Mouse (Mus musculus): Measurements from ENCODE around the gene Uck2. TPM values are rescaled to one million over a fixed set of nuclear protein-coding genes. Genes with fewer than 3 reads are reported as not detected.

The Uck2 gene
- polyA plus RNA-seq, 2 experiments: 45.7 to 69.3 TPM

DNA sequence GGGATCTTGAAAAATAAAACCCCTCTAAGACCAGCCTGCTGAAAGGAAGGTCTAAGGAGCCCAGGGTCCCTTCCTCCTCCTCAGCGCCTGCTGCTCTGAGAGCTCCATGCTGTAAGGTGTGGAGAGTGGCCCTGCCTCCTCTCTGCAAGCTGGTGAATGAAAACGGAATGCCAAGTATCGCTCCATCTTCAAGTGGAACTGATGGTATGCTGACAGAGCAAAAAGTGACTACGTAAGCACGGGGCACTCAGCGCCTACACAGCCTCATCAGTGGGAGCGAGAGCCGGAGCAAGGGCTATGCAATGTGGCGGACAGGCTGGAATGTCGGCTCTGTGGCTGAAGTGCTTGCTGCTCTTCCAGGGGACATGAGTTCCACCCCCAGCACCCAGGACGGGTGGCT lies 47.3 kb downstream of the Uck2 start:
- WGBS: 80% methylated on average over 11 of the region's 11 CpGs
- H3K4me1 ChIP-seq (ENCODE audit: control insufficient read depth, insufficient read depth, low read length): peaks cover 23% of the 10 kb centered on the region; the same call in 1 of the 2 replicates
- no peak overlapping the region for H3K27ac ChIP-seq (replicated peaks; ENCODE audit: low read depth, low read length)
- no peak overlapping the region for H3K4me3 ChIP-seq (replicated peaks; ENCODE audit: low read length)
- H3K9ac ChIP-seq (ENCODE audit: low read depth, low read length, severe bottlenecking): no peak overlapping the region
- ATAC-seq (ENCODE audit: low FRiP score, low read depth): no peak
- no peaks in the 10 kb centered on the region for H3K27me3 ChIP-seq (ENCODE audit: control insufficient read depth, insufficient read depth, low read length)
- DNase-seq (ENCODE audit: low spot score): no peak
- peaks cover 21% of the 10 kb centered on the region for H3K36me3 ChIP-seq (ENCODE audit: control insufficient read depth, insufficient read depth, low read length)
- no peak for TF ChIP-seq POLR2A (IDR thresholded peaks at IDR 0.05; ENCODE audit: borderline replicate concordance, extremely low read depth, insufficient read depth, insufficient read length)
- no peak overlapping the region for H3K4me2 ChIP-seq (replicated peaks; ENCODE audit: low read depth, low read length, severe bottlenecking)
- H3K9me3 ChIP-seq (ENCODE audit: control insufficient read depth, low read length): no peaks in the 10 kb centered on the region

DNA sequence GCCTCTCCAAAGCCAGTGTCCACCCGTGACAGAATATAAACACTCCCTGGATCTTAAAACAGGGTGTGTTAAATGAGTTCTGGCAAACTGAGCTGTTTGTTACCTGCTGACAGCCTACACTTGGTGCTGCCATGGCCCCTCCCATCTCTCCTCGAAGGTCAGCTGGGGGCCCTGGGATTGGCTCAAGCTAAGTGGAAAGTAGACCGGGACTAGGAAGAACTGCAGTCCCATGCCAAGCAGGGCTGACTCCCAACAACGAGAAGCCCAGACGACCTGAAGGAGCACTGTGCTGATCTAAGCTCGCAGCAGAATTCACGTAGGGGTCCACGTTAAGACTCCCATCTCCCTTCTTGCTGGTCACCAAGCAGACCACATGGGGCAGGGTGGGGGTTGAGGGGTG lies 48.3 kb downstream of the Uck2 start:
- DNase-seq (ENCODE audit: low spot score) (no peak), ATAC-seq (ENCODE audit: low FRiP score, low read depth) (no peak)
- H3K27me3 ChIP-seq (ENCODE audit: control insufficient read depth, insufficient read depth, low read length): no peaks in the 10 kb centered on the region
- no peaks in the 10 kb centered on the region for H3K9me3 ChIP-seq (ENCODE audit: control insufficient read depth, low read length)
- no peak overlapping the region for H3K4me3 ChIP-seq (replicated peaks; ENCODE audit: low read length)
- H3K36me3 ChIP-seq (ENCODE audit: control insufficient read depth, insufficient read depth, low read length): peaks cover 24% of the 10 kb centered on the region
- no peak overlapping the region for H3K9ac ChIP-seq (ENCODE audit: low read depth, low read length, severe bottlenecking)
- H3K27ac ChIP-seq (replicated peaks; ENCODE audit: low read depth, low read length): no peak overlapping the region
- H3K4me1 ChIP-seq (ENCODE audit: control insufficient read depth, insufficient read depth, low read length): peaks cover 15% of the 10 kb centered on the region; the same call in 1 of the 2 replicates
- whole genome bisulfite sequencing: 63% methylated on average over 8 of the region's 8 CpGs
- no peak overlapping the region for H3K4me2 ChIP-seq (replicated peaks; ENCODE audit: low read depth, low read length, severe bottlenecking)
- TF ChIP-seq POLR2A (IDR thresholded peaks at IDR 0.05; ENCODE audit: borderline replicate concordance, extremely low read depth, insufficient read depth, insufficient read length): no peak

DNA sequence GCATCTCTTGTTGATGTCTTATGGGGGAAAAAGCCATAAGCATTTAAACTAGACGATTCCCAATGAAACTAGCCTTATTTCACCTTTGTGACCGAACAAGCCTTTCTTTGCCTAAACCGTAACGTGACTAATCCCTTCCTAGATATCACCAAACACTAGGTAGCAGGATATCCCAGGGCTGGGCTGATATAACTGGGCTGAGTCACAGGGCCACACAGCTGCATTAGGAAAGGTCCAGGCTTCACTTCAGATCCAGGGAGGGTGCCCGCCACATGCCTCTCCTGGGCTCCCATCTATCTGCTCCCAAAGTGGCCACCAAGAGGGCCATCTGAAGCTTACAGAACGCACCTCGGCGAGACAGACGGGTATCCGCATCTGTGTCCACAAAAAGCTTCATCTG lies 50.8 kb downstream of the Uck2 start:
- no peak overlapping the region for H3K9ac ChIP-seq (ENCODE audit: low read depth, low read length, severe bottlenecking)
- no peak overlapping the region for H3K4me2 ChIP-seq (replicated peaks; ENCODE audit: low read depth, low read length, severe bottlenecking)
- H3K9me3 ChIP-seq (ENCODE audit: control insufficient read depth, low read length): no peaks in the 10 kb centered on the region
- 92% methylated on average over 10 of the region's 10 CpGs for WGBS
- no peak overlapping the region for H3K4me3 ChIP-seq (replicated peaks; ENCODE audit: low read length)
- peaks cover 7% of the 10 kb centered on the region; the same call in 1 of the 2 replicates for H3K4me1 ChIP-seq (ENCODE audit: control insufficient read depth, insufficient read depth, low read length)
- TF ChIP-seq POLR2A (IDR thresholded peaks at IDR 0.05; ENCODE audit: borderline replicate concordance, extremely low read depth, insufficient read depth, insufficient read length): no peak
- DNase-seq (ENCODE audit: low spot score) (no peak), ATAC-seq (ENCODE audit: low FRiP score, low read depth) (no peak)
- peaks cover 36% of the 10 kb centered on the region for H3K36me3 ChIP-seq (ENCODE audit: control insufficient read depth, insufficient read depth, low read length)
- no peaks in the 10 kb centered on the region for H3K27me3 ChIP-seq (ENCODE audit: control insufficient read depth, insufficient read depth, low read length)
- no peak overlapping the region for H3K27ac ChIP-seq (replicated peaks; ENCODE audit: low read depth, low read length)

DNA sequence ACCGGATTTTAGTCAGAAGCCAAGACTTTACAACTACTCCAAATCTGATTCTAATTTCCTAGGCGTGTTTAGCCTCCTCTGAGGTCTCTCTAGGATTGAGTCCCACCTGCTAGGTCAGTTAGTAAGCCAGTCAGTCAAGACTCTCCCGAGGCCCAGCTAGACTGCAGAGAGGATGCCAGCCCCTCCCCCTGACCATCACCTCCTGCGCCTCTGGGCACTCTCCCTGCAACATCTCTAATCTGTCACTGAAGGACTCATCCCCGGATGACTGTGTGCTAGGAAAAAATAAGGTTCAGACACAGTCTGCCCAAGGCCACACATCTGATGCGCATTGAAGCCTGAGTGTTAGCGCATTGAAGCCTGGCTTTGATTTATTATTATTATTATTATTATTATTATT lies 52.2 kb downstream of the Uck2 start:
- Histone ChIP-seq H3K36me3 (ENCODE audit: control insufficient read depth, insufficient read depth, low read length) (peaks cover 46% of the 10 kb centered on the region), H3K4me3 (replicated peaks; ENCODE audit: low read length) (no peak overlapping the region), H3K9me3 (ENCODE audit: control insufficient read depth, low read length) (no peaks in the 10 kb centered on the region), H3K9ac (ENCODE audit: low read depth, low read length, severe bottlenecking) (no peak overlapping the region), H3K27me3 (ENCODE audit: control insufficient read depth, insufficient read depth, low read length) (no peaks in the 10 kb centered on the region), H3K4me1 (ENCODE audit: control insufficient read depth, insufficient read depth, low read length) (no peaks in the 10 kb centered on the region), H3K27ac (replicated peaks; ENCODE audit: low read depth, low read length) (no peak overlapping the region), H3K4me2 (replicated peaks; ENCODE audit: low read depth, low read length, severe bottlenecking) (no peak overlapping the region)
- no peak for ATAC-seq (ENCODE audit: low FRiP score, low read depth)
- TF ChIP-seq POLR2A (IDR thresholded peaks at IDR 0.05; ENCODE audit: borderline replicate concordance, extremely low read depth, insufficient read depth, insufficient read length): no peak
- WGBS: 69% methylated on average over 7 of the region's 7 CpGs
- DNase-seq (ENCODE audit: low spot score): no peak

DNA sequence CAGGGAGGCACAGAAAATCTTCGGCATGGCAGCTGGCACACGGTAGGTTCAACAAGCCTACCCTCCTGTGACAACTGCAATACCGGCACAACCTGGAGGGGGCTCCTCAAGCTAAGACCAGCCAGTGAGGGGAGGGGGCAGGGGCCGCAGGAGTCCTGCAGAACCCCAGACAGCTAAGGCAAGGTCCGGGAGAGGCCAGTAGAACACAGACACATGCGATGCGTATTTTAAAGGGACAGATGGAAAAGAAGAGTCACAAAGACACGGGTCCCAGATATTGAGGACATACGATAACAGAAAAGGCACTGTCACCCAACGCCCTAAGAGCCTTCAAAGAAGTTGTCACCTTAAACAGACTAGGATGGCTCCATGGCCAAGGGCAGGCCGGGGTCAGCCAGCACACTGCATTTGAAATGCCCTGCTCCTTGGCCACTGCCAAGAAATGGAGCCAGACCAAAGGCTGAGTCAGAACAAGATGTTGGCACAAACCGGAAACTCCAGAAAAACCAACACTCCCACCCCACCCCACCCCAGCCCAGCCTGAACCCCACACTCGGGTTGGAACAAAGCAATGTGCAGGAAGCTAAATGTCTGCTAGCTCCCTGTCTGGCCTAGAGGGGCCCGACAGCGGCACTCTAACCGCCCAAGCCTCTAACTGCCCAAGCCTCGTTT lies 53.4 kb downstream of the Uck2 start:
- 76% methylated on average over 17 of the region's 17 CpGs for WGBS
- Histone ChIP-seq H3K27me3 (ENCODE audit: control insufficient read depth, insufficient read depth, low read length) (no peaks in the 10 kb centered on the region), H3K9me3 (ENCODE audit: control insufficient read depth, low read length) (no peaks in the 10 kb centered on the region), H3K4me3 (replicated peaks; ENCODE audit: low read length) (no peak overlapping the region), H3K36me3 (ENCODE audit: control insufficient read depth, insufficient read depth, low read length) (peaks cover 56% of the 10 kb centered on the region), H3K9ac (ENCODE audit: low read depth, low read length, severe bottlenecking) (no peak overlapping the region), H3K4me1 (ENCODE audit: control insufficient read depth, insufficient read depth, low read length) (no peaks in the 10 kb centered on the region), H3K4me2 (replicated peaks; ENCODE audit: low read depth, low read length, severe bottlenecking) (no peak overlapping the region), H3K27ac (replicated peaks; ENCODE audit: low read depth, low read length) (no peak overlapping the region)
- DNase-seq (ENCODE audit: low spot score) (no peak), ATAC-seq (ENCODE audit: low FRiP score, low read depth) (no peak)
- TF ChIP-seq POLR2A (IDR thresholded peaks at IDR 0.05; ENCODE audit: borderline replicate concordance, extremely low read depth, insufficient read depth, insufficient read length): no peak
